Mouse (Mus musculus) myocyte (in vitro differentiated cells): Measurements from ENCODE around the gene Ss18l2.

Source experiments
- CEBPB ChIP-seq: IDR thresholded peaks from 2 replicates; pipeline ENCODE4 v1.6.1; 2011; ENCODE audit warnings: mild to moderate bottlenecking, moderate library complexity; ENCODE audit not compliant: poor library complexity, insufficient read depth, severe bottlenecking
- MAX ChIP-seq: IDR thresholded peaks from one replicate; pipeline ENCODE4 v1.6.1; 2011; ENCODE audit warnings: low read depth, mild to moderate bottlenecking, control low read depth
- MYOD1 ChIP-seq, 3 experiments: IDR thresholded peaks; one replicate each; pipeline ENCODE4 v1.6.1; 2011; ENCODE audit warnings: control low read depth in 2 of 3, low read depth in 2 of 3, mild to moderate bottlenecking in 2 of 3, moderate library complexity in 1 of 3; ENCODE audit not compliant: insufficient read length in 2 of 3, control insufficient read depth in 1 of 3
- POLR2A ChIP-seq: IDR thresholded peaks from one replicate; pipeline ENCODE4 v1.6.1; 2011; ENCODE audit warnings: low read depth, mild to moderate bottlenecking, control low read depth, moderate library complexity; ENCODE audit not compliant: insufficient read length
- POLR2AphosphoS2 ChIP-seq: IDR thresholded peaks from one replicate; pipeline ENCODE4 v1.6.1; 2011; ENCODE audit warnings: low read depth, control low read depth; ENCODE audit not compliant: insufficient read length

DNA sequence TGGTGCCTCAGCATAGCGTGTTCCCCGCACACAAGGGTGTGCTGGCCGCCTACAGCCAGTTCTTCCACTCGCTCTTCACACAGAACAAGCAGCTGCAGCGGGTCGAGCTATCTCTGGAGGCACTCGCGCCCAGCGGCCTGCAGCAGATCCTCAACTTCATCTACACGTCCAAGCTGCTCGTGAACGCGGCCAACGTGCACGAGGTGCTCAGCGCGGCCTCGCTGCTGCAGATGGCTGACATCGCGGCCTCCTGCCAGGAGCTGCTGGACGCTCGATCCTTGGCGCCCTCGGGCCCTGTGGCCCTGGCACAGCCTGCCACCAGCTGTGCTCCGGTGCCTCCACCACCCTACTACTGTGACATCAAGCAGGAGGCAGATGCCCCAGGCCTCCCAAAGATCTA is 52.6 kb downstream of the Ss18l2 start:
- TF ChIP-seq POLR2A (peak; percentile 18), MYOD1 (IDR thresholded peaks at IDR 0.05; ENCODE audit: control insufficient read depth in 1 of 3, insufficient read length in 2 of 3, low read depth in 2 of 3) (no peak), MAX (no peak), POLR2AphosphoS2 (no peak), CEBPB (no peak)
